Mouse (Mus musculus) layer of hippocampus, adult 2 months (tissue): Measurements from ENCODE around the gene Esrra. TPM values are rescaled to one million over a fixed set of nuclear protein-coding genes. Genes with fewer than 3 reads are reported as not detected.
"Not testable (repeated sequence)": the region's sequence is repeated elsewhere in the genome, so short reads cannot be mapped to it uniquely, and the experiment has no call there.

Experiments
- DNase-seq, 2 experiments: peaks; one replicate each; pipeline ENCODE4 v3.0.0; 2022; ENCODE audit warnings: low spot score in 2 of 2
- H3K27ac ChIP-seq: fragments of 200-600 bp; 2 replicates; pipeline ENCODE4 v1.8.1; 2022
- H3K4me3 ChIP-seq: fragments of 200-600 bp; 2 replicates; pipeline ENCODE4 v1.8.1; 2022; ENCODE audit warnings: mild to moderate bottlenecking
- CTCF ChIP-seq: fragments of 200-600 bp; conservative IDR thresholded peaks from 2 replicates; pipeline ENCODE4 v1.8.1; 2022; ENCODE audit warnings: antibody characterized with exemption, mild to moderate bottlenecking, moderate library complexity
- total RNA-seq, 2 experiments: library from RNA; stranded (reverse); gene quantifications; 2 replicates each; pipeline ENCODE4 v1.2.3; 2021

Esrra gene
- total RNA-seq, 2 experiments from 2014 or later = 56.9 to 63.4 TPM

DNA sequence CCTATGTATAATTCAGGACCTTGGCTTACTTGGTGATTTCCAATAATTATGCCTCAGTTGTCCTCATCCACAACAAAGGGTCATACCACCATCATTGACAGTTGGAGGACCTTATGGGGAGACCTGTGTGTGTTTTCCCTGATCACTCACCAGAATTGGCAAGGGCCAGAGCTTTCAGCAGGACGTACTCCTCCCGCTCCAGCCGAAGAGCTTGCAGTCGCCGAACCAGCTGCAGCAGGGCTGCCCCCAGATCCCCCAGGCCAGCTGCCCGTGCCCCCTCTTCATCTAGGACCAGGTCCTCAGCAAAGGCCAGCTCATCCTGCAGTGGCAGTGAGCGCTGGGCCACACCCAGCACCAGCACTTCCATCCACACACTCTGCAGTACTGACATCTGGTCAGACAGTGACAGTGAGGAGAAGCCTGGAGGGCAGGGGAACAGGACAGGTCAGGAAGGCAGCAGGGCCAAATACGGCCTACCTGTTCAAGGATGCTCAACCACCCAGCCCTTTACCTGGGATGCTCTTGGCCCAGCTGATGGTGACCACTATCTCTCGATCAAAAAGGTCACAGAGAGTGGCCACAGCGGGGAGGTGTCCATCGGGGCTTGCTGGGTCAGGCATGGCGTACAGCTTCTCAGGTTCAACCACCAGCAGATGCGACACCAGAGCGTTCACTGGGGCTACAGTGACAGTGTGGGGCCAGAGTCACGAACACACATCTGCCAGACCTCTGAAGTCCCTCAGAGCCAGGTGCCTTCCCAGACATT, 9.2 kb downstream of the Esrra start:
- H3K4me3 ChIP-seq = no peak overlapping the region
- no peak for TF ChIP-seq CTCF
- no peak for DNase-seq
- peak overlapping the region; percentile 59; the same call in 1 of the 2 replicates for H3K27ac ChIP-seq

DNA sequence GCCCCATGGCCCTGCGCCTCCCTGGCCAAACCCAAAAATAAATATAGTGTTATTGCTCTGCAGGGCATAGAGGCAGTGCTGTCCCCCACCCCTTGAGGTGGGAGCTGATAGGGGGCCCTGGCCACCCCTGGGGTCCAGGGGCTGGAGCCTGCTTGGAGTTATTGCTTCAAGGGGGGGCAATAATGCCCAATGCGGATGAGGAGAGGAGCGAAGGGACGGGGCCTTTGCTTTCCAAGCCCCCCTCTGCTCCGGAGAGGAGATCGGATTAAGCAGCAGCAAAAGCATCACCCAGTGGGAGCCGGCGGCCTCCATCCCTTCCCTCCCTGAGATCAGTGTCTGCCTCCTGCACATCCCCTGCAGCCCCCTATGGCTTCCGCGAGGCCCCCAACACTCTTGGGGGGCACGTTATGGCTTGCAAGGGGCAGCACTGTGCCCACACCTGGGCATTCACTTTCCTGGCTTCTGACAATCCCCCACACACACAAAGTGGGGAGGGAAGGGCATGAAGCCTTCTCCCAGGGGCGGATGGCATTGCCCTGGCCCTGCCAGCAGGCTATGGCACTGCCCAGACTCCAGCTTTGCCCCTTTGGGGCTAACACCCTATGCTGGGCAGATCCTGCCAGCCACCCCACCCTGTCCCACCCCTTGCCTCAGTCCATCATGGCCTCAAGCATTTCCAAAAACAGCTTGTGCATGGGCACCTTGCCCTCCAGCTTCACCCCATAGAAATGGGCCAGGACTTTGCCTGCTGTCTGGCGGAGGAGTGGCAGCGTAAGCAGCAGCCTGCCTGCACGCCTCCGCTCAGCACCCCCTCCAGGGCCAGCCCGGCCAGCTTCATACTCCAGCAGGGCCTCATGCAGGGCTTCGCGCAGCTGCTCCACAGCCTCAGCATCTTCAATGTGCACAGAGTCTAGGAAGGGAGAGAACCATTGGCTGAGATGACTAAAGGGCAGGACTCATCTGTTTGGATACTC, 10.2 kb downstream of the Esrra start:
- DNase-seq = no peak
- no peak for TF ChIP-seq CTCF

DNA sequence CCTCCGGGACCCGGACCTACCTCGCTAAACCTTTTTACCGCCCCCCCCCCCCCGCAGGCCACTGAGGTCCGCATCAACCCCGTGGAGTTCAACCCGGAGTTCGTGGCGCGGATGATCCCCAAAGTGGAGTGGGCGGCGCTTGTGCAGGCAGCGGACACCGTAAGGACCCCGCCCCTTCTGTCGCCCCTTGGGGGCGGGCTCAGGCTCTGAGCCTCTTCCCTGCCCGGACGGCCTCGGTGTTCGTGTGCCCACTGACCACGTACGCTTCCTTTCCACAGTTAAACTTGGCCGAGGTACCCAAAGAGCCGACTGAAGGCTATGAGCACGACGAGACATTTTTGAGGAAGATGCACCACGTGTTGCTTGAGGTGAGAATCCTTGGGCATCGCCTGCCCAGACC, 11.3 kb downstream of the Esrra start:
- Histone ChIP-seq H3K27ac (peak overlapping the region; percentile 99), H3K4me3 (peak overlapping the region; percentile 71)
- not testable (repeated sequence) for DNase-seq

More for the DNA sequence above, 10.2 kb downstream of the Esrra start:
- peak overlapping the region; percentile 19; the same call in 1 of the 2 replicates for H3K4me3 ChIP-seq
- peak overlapping the region; percentile 59; the same call in 1 of the 2 replicates for H3K27ac ChIP-seq

DNA sequence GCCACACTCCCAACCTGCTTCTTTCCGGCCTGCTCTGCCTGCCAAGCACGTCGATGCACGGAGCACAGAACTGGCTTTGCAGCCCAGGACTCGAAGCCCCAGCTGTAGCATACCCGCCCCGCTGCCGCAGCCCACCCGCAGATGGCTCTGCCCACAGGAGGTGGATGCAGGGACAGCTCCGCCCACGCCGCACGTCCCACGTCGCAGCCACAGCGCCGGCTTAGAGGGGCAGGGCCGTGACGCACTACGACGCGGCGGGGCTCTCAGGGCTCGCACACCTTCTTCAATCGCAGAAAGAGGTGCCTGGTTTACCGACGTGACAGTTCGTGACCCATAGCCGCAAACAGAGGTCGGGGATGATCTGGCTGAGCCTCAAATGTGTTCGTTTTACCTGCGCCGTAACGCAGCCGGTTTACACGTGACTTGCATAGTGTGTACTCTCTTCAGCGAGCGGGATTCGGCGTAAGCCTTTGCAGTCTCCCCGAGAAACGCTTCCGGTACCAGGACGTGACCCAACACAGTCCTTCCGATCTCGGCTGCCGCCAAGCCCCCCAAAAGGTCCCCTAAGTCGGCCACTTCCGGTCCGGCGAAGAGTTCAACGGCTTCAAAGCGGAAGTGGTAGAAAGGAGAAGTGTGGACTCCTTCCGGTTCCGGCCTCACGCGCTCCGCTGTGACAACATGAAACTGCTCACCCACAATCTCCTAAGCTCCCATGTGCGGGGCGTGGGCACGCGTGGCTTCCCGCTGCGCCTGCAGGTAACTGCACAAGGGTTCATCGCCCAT, 11.9 kb downstream of the Esrra start, which contains the start of the genes Trmt112 and Prdx5:
Trmt112 (plus strand) TSS at position 192 of the 783 bp plus-strand sequence.
Prdx5 (minus strand) TSS at position 600 of the 783 bp plus-strand sequence.
- 0 out of 2 replicates have a peak, but pooled peaks have one; percentile 13 for TF ChIP-seq CTCF

DNA sequence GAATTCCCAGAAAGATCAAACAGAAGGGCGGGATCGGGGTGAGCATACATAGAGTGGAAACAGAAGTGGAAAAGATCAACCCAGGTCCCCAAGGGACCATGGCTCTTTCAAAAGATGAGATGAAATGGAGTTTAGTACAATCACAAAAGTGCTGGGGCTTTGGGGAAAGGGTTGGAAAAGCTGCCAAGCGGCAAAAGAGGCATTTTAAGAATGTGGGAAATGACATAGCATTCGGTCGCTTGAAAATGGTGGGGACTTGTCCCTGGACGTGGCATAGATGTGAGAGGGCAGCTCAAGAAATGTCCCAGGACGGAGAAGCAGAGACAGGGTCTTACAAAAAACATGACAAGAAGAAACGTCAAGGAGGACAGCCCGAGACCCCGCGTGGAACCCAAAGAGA, 12.6 kb downstream of the Esrra start:
- no peak for TF ChIP-seq CTCF
- DNase-seq = no peak
- H3K27ac ChIP-seq = peak overlapping the region; percentile 99
- H3K4me3 ChIP-seq = peak overlapping the region; percentile 71

More for the DNA sequence above, 11.9 kb downstream of the Esrra start, which contains the start of the genes Trmt112 and Prdx5:
- DNase-seq = peak; percentile 90 to 95
- Histone ChIP-seq H3K4me3 (peak within 1 kb of the TSS; percentile 71), H3K27ac (peak within 1 kb of the TSS; percentile 99)

DNA sequence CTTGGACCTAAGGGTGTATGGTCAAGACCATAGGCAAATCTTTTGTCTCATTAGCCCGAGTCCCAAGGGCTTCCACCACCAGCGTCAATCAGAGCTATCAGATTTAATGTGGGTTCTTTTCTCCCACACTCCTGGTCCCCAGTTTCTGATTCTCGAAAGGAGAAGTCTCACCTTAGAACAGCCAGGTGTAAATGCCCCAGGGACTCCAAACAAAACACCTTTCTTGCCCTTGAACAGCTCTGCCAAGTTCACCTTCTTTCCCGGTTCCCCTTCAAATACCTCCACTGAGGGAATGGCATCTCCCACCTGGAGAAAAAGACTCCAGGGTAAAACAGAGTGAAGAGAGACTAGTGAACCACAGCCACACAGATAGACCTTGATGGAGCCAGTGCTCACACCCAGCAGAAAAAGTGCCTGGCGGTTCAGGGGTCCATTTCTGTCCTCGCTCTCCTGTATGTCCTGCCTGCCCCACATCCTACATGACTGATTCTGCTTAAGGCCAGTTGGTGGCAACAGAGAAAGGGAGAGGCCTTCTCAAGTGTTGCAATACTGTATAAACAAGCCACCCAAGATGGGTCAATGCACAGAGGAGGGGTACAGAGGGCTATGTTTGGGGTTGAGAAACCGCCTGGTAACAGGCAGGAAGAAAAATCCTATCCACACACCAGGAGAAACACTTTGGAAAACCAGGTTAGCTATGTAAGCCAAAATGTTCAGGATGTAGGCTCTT, 13.6 kb downstream of the Esrra start:
- TF ChIP-seq CTCF = no peak
- no peak for DNase-seq
- peak overlapping the region; percentile 99; the same call in 1 of the 2 replicates for H3K27ac ChIP-seq
- H3K4me3 ChIP-seq = peak overlapping the region; percentile 71

DNA sequence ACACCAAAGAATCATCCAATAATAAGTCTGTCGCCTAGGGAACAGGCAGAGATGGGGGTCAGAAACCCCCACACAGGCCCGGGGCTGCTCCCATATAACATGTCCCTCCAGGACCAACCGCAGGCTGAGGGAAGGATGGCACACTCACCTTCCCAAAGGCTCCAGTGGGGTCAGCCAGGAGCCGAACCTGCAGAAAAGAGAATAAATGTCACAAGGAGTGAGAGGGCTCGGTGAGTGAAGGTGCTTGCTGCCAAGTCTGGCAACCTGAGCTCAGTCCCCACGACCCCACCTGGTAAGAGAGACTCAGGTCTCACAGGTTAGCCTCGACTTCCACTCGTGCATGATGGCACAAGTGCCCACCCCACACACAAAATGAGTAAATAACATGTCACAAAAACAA, 14.5 kb downstream of the Esrra start:
- Histone ChIP-seq H3K27ac (peak overlapping the region; percentile 41; the same call in 1 of the 2 replicates), H3K4me3 (peak overlapping the region; percentile 71; the same call in 1 of the 2 replicates)
- no peak for DNase-seq
- TF ChIP-seq CTCF = no peak

DNA sequence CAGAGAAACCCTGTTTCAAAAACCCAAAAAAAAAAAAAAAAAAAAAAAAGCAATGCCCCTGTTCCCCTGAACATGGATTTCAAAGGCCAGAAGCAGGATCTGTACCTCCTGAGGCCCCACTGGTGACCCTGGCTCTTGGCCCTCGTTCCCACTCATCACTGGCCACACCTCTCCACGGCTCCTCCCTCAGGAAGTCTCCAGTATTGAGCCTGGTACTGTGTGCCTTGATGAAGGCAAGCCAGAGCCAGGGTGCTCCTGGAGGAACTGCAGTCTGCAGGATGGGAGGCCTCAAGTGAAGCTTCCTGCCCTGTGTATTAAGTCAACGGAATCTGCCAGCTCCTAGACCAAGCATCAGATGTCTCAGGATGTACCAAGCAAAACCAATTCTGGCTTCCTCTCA, 15.4 kb downstream of the Esrra start:
- Histone ChIP-seq H3K4me3 (no peak overlapping the region), H3K27ac (peak overlapping the region; percentile 41; the same call in 1 of the 2 replicates)
- peak; percentile 28; the same call in 1 of the 2 replicates for TF ChIP-seq CTCF
- no peak for DNase-seq

DNA sequence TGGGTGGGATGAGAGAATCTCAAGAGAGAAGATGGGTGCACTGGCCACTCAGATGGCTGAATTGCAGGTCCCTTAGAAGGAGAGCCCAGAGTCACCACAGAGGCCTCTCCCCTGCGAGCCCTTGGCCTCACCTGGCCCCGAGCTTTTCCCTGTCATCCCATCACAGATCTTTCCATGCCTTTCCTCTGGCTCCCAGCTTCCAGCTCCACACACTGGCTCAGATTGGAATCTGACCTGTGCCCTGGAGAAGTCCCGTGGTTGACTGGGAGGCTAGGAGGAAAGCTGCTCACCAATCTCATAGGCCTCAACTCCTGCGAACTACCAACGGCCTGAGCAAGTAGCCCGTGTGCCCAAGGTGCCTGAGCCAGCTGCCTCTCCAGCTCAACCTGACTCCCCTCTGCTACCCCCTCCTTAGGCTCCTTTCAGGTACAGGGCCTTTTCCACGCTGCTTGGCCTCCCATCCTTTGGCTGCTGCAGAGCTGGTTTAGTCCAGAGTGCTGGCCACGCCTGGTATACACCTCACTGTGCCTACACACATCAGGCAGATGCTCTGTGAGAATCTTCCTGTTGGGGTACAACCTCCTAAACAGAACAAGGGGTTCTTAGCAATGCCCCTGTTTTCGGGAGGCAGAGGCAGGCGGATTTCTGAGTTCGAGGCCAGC, 16.0 kb downstream of the Esrra start:
- no peak for DNase-seq
- H3K27ac ChIP-seq = no peak overlapping the region
- no peak overlapping the region for H3K4me3 ChIP-seq
- no peak for TF ChIP-seq CTCF

DNA sequence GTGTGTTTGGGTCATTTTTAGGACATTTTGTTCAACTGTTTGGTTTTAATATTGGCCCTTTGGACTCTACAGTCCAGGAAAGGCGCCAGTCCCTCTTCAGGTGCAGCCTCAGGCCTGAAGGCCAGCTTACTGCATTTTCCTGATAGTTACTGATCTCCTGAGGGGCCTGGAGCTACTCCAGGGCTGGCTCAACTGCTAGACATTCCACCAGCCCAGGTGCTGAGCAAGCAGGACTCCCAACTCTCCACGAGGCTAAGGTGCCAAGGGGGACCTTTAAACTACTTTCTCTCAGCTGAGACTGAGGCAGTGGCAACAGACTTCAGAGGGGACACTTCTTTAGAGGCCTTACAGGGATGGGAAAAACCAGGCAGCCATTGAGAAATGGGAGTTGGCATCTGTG, 16.8 kb downstream of the Esrra start:
- no peak overlapping the region for H3K27ac ChIP-seq
- no peak for DNase-seq

DNA sequence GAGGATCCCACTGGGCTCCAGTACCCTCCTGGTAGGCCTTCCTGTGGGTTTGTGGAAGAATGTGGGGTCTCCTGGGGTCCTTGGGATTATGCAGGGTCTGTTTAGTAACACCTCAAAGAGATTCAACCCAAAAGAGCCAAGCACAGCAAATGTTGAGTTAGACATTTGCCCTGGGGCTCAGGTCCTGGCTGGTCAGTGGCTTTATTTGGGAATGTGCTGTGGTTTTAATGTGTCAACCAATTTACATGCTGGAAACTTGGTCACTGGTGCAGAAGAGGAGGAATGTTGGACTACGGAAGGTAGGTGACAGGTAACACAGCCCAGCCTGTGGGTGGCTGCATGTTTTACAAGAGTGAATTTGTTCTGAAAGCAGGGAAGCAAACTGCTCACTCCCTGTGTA, 18.6 kb downstream of the Esrra start:
- no peak for TF ChIP-seq CTCF
- DNase-seq = no peak
- H3K4me3 ChIP-seq = no peak overlapping the region
- H3K27ac ChIP-seq = no peak overlapping the region

More for the DNA sequence above, 16.8 kb downstream of the Esrra start:
- H3K4me3 ChIP-seq = no peak overlapping the region
- TF ChIP-seq CTCF = no peak
